Mouse (Mus musculus) lung, embryonic 15.5 days (tissue): ENCODE results near the gene Cdk11b. TPM values are rescaled to one million over a fixed set of nuclear protein-coding genes. Genes with fewer than 3 reads are reported as not detected.

ENCODE experiments used
- ATAC-seq: fragments of 200-750 bp; cut with Nextera tagmentation; 2 replicates; pipeline ENCODE4 v1.8.0; 2017; ENCODE audit warnings: moderate number of reproducible peaks, borderline replicate concordance; ENCODE audit not compliant: low FRiP score, low TSS enrichment; ENCODE audit errors: extremely low read depth
- H3K27ac ChIP-seq: fragments of 300-500 bp; sonication (generic); 2 replicates; pipeline ENCODE4 v1.5.1; 2015; ENCODE audit warnings: moderate library complexity, mild to moderate bottlenecking, inconsistent platforms
- H3K27me3 ChIP-seq: fragments of 300-500 bp; sonication (generic); 2 replicates; pipeline ENCODE4 v1.6.1; 2015; ENCODE audit warnings: inconsistent platforms
- H3K36me3 ChIP-seq: fragments of 300-500 bp; sonication (generic); 2 replicates; pipeline ENCODE4 v1.6.1; 2015; ENCODE audit warnings: inconsistent platforms
- H3K4me1 ChIP-seq: fragments of 300-500 bp; sonication (generic); 2 replicates; pipeline ENCODE4 v1.6.1; 2015; ENCODE audit warnings: inconsistent platforms
- H3K4me2 ChIP-seq: fragments of 300-500 bp; sonication (generic); 2 replicates; pipeline ENCODE4 v1.6.1; 2015; ENCODE audit warnings: inconsistent platforms, mild to moderate bottlenecking, moderate library complexity
- H3K4me3 ChIP-seq: fragments of 300-500 bp; sonication (generic); 2 replicates; pipeline ENCODE4 v1.5.1; 2015; ENCODE audit warnings: mild to moderate bottlenecking, inconsistent platforms
- H3K9ac ChIP-seq: fragments of 300-500 bp; sonication (generic); 2 replicates; pipeline ENCODE4 v1.6.1; 2015; ENCODE audit warnings: inconsistent platforms
- H3K9me3 ChIP-seq: fragments of 300-500 bp; sonication (generic); 2 replicates; pipeline ENCODE4 v1.6.1; 2016; ENCODE audit warnings: inconsistent platforms
- WGBS: fragments of 180-500 bp; shearing (Covaris S2); methylation state at CpG from one replicate; pipeline ENCODE4 v1.1.7; 2015; 5-methylcytosine and 5-hydroxymethylcytosine counted together
- polyA plus RNA-seq: library from polyadenylated mRNA; unstranded; fragments of >200 nt; fragmentation: Nextera tagmentation; extraction: Ambion mirVana; gene quantifications from 2 replicates; pipeline ENCODE4 v1.2.1, GENCODE M21; 2015

The Cdk11b gene
- polyA plus RNA-seq = 50.2 and 53.6 TPM in 2 replicates

DNA sequence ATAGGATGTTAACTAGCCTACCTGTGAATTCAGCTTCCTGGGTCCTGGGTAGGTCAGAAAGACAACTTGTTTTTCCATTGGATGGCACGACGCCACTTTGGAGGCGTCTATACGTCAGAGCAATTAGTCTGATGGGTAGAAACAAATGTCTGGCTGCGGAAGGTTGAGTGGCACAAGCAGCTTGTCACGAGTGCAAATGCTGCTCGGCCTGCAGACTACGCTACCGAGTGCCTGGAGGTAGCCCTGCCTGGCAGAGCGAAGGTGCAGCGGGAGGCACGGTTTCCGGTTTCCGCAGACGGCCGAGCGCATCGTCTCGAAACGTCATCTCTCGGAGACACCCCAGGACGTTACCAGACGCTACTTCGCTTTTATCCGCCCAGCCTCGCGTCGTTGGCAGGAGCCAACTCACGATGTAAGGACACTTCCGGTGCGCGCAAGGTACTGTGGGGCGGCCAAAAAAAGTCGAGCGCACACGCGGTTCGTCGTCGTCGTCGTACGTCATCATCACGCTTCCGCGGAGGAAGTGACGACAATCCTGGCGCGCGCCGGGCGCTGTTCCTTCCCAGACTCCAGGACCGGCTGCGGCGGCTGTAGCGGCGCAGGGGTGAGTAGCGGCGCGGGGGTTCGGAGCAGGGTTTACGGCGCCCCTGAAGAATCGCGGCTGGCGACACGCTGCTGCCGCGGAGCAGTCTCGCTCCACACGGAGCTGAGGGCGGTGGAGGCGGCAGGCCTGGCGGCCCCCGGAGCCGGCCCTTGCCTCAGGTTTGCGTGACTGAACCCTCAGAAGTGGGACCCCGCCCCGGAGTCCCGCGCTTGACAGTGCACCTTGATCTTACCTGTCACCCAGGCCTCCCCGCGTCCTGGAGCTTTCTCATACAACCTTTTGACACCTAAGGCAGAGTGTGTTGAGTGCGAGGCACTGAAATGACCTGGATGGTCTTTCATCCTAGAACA lies at the start of gene Cdk11b:
Cdk11b (plus strand) TSS at position 517 of the 954 bp plus-strand sequence.
- peaks cover 42% of the 10 kb centered on the region for H3K36me3 ChIP-seq
- peak within 1 kb of the TSS; percentile 79 for H3K9ac ChIP-seq
- no peaks in the 10 kb centered on the region for H3K9me3 ChIP-seq
- ATAC-seq = peak; percentile 100
- H3K27me3 ChIP-seq = no peaks in the 10 kb centered on the region
- H3K4me1 ChIP-seq = peaks cover 12% of the 10 kb centered on the region
- WGBS = under 1% methylated on average over 84 of the region's 84 CpGs
- H3K4me2 ChIP-seq = peak within 1 kb of the TSS; percentile 66
- peak within 1 kb of the TSS; percentile 88 for H3K27ac ChIP-seq
- H3K4me3 ChIP-seq = peak within 1 kb of the TSS; percentile 78

DNA sequence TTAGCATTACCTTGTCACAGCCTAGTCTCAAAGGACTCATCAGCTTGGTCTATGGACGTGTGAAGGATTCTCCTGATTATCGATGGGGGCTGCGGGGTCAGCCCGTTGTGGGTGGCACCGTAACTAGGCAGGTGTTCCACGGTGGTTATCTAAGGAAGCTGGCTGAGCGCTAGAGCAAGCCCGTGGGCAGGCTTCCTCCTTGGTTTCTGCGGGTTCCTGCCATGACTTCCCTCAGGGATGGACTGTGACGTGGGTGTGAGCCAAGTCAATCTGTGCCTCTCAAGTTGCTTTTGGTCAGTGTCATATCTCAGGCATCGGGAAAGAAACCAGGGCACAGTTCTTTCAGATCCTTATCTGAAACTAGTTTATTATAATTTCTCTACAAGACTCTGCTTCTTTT lies 49.7 kb upstream of the Cdk11b start:
- Histone ChIP-seq H3K4me3 (no peak overlapping the region), H3K9me3 (no peaks in the 10 kb centered on the region), H3K36me3 (peaks cover 8% of the 10 kb centered on the region; the same call in 1 of the 2 replicates), H3K4me1 (no peaks in the 10 kb centered on the region), H3K9ac (no peak overlapping the region), H3K4me2 (no peak overlapping the region), H3K27me3 (no peaks in the 10 kb centered on the region), H3K27ac (no peak overlapping the region)
- no peak for ATAC-seq
- WGBS = 83% methylated on average over 11 of the region's 11 CpGs

DNA sequence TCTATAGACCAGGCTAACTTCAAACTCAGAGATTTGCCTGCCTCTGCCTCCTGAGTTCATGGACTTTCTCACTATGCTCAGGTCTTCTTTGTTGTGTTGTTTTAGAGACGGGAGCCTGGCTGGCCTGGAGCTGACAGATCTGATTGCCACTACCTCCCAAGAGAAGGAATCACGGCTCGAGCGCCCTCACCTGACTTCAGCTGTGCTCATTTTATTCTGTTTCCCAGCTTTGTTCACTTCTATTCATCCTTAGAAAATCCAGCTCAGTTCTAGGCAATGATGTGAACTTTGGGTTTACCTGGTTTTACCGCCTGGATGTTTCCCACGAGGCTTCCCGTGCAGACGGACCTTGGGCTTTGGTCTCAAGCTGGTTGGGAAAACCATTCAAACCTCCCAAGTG lies 49.1 kb upstream of the Cdk11b start:
- ATAC-seq = no peak
- H3K4me2 ChIP-seq = no peak overlapping the region
- no peak overlapping the region for H3K27ac ChIP-seq
- no peak overlapping the region for H3K4me3 ChIP-seq
- H3K9ac ChIP-seq = no peak overlapping the region
- no peaks in the 10 kb centered on the region for H3K9me3 ChIP-seq
- peaks cover 8% of the 10 kb centered on the region; the same call in 1 of the 2 replicates for H3K36me3 ChIP-seq
- 90% methylated on average over 8 of the region's 8 CpGs for WGBS
- no peaks in the 10 kb centered on the region for H3K4me1 ChIP-seq
- H3K27me3 ChIP-seq = no peaks in the 10 kb centered on the region

DNA sequence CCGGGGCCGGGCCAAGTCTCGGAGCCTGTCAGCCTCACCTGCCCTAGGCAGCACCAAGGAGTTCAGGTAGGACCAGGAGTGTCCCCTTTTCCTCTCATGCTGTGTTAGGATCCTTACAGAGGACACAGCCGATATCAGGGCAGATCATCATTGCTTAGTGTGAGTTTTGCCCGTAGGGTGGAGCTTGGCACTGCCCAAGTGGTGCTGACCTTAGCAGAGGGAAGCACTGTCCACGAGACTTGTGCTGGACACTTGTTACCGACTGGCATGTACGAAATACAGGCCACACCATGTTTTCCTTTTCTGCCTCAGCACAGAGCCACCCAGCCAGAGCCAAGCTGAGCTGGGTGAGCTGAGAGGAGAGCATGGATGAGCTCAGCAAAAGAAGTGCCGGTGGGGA lies 47.5 kb upstream of the Cdk11b start:
- H3K36me3 ChIP-seq = peaks cover 9% of the 10 kb centered on the region
- no peak for ATAC-seq
- H3K9ac ChIP-seq = no peak overlapping the region
- no peak overlapping the region for H3K4me3 ChIP-seq
- no peaks in the 10 kb centered on the region for H3K4me1 ChIP-seq
- no peaks in the 10 kb centered on the region for H3K27me3 ChIP-seq
- H3K27ac ChIP-seq = no peak overlapping the region
- H3K4me2 ChIP-seq = no peak overlapping the region
- WGBS = 89% methylated on average over 9 of the region's 9 CpGs
- no peaks in the 10 kb centered on the region for H3K9me3 ChIP-seq

DNA sequence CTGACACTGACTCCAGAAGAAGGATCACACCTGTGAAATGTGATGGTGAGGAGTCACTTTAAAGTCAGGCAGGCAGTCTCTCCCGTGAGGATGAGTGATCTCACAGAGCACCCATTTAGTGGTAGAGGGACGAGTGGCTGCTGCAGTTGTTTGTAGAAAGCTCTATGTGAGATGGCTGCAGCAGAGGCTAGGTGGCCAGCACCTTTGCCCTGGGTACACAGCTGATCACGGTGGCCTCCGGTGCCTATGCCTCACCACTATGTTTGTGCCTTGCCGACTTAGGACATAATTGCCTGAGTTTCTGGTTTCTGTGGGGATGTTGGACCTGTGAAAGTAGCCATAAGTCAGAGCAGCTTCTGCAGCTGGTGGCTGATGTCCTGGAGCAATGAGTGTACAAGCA lies 46.9 kb upstream of the Cdk11b start:
- Histone ChIP-seq H3K9me3 (no peaks in the 10 kb centered on the region), H3K4me2 (no peak overlapping the region), H3K27ac (no peak overlapping the region), H3K27me3 (no peaks in the 10 kb centered on the region), H3K9ac (no peak overlapping the region), H3K4me1 (no peaks in the 10 kb centered on the region), H3K4me3 (no peak overlapping the region), H3K36me3 (peaks cover 15% of the 10 kb centered on the region)
- ATAC-seq = no peak
- WGBS = 72% methylated on average over 5 of the region's 5 CpGs

DNA sequence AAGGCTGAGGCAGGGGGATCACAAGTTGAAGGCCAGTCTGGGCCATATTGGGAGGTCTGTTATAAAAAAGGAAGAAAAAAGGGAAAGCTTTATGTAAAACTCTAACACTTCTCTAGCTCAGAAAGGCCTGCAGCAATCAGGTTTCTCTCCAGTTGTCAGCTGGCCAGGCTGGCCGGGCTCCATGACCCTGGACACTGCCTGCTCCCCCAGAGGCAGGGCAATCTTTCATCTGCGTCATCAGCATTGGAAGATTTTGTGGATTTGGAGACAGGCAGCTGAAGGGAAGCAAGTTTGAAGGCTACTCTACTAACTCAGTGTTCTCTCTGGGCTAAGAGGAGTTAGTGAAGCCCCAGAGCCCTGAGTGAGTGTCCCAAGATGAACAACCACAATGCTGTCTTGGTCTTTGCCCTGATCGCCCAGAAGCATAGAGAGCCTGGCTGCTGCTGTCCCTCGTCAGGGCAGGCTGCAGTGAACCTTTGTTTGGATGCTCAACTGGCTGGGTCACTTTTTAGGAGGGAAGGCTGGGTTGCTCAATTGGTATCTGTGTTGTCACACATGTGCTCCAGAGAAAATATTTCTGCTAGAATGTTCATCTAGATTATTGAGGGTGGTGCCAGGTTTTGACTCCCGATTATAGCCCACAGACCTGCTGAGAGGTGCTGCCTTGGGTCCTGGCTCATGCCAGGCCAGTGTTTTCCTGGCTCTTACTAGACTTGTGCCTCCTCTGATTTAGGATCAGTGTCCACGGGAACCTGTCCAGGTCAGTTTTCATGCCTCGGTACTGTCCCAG lies 46.1 kb upstream of the Cdk11b start:
- ATAC-seq = no peak
- Histone ChIP-seq H3K9me3 (no peaks in the 10 kb centered on the region), H3K4me2 (no peak overlapping the region), H3K36me3 (peaks cover 21% of the 10 kb centered on the region), H3K9ac (no peak overlapping the region), H3K4me1 (no peaks in the 10 kb centered on the region), H3K4me3 (no peak overlapping the region), H3K27ac (no peak overlapping the region), H3K27me3 (no peaks in the 10 kb centered on the region)
- WGBS = 80% methylated on average over 7 of the region's 7 CpGs

DNA sequence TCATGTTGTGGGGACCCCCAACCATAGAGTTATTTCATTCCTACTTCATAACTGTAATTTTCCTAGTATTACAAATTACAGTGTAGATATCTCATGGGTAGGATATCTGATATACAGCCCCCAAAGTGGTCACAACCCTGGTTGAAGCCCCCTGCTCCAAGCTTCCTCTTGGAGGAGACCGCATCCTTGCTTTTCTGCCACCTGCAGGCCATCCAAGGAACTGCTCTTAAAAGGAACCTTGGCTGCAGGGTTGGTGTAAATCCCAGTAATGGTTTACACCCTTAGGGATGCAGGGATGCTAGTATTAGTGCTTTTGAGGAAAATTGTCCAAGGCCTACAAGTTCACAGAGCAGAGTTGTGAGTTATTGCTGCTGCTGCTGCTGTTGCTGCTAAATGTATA lies 44.2 kb upstream of the Cdk11b start:
- no peaks in the 10 kb centered on the region for H3K27me3 ChIP-seq
- 34% methylated on average over 1 of the region's 1 CpGs for WGBS

DNA sequence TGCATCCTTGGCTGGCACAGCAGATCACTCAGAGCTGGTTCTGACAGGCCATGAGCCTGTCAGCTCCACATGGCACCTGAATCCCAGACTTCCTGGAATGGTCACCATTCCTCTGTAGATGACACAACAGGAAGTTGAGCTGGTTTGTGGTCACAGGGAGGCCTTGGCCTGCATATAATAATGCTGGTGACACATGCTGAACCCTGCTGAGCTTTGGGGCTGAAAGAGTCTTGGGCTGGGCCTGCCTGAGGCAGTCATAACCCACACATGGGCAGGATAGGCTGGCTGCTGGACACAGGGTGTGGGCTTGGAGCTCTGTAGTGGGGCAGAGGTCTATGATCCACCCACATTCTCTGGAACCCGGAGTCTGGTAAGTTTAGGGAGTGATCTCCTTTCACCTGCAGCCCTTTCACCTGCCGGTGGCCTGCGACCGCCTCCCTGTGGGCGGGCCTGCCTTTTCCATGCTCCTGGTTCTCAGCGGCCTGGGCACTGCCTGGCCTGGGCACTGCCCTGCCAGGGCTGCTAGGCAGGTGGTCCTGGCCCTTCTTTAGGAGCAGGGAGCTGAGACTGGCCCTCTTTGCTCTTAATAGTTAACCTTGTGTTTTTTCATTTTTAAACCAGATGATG lies 42.3 kb upstream of the Cdk11b start:
- Histone ChIP-seq H3K27ac (no peak overlapping the region), H3K36me3 (peaks cover 51% of the 10 kb centered on the region), H3K4me3 (no peak overlapping the region), H3K4me2 (no peak overlapping the region), H3K9me3 (no peaks in the 10 kb centered on the region), H3K4me1 (no peaks in the 10 kb centered on the region), H3K9ac (no peak overlapping the region), H3K27me3 (no peaks in the 10 kb centered on the region)
- WGBS = 89% methylated on average over 6 of the region's 6 CpGs
- ATAC-seq = no peak

More for the DNA sequence above, 44.2 kb upstream of the Cdk11b start:
- no peak overlapping the region for H3K9ac ChIP-seq
- peaks cover 40% of the 10 kb centered on the region for H3K36me3 ChIP-seq
- no peak overlapping the region for H3K4me3 ChIP-seq
- no peak for ATAC-seq
- H3K9me3 ChIP-seq = no peaks in the 10 kb centered on the region
- no peak overlapping the region for H3K4me2 ChIP-seq
- H3K4me1 ChIP-seq = no peaks in the 10 kb centered on the region
- no peak overlapping the region for H3K27ac ChIP-seq

DNA sequence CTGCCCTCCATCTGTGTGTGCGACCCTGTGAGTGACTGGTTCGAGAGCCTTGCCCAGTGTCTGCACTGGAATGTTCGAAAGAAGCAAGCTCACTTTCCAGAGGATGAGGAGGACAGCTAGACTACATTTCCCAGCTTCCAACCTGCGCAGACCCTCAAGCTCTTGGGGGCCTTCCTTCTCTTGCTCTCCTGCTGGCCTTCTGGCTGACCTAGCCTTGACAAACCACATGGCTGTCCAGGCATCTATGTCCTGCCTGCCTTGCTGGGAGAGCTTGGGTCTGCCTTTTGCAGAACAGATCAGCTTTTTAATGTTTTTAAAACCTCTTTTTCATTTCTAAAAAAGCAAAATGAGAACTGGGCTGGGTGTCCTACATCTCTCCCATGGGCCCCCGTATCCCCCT lies 35.3 kb upstream of the Cdk11b start:
- no peak overlapping the region for H3K4me2 ChIP-seq
- H3K4me3 ChIP-seq = no peak overlapping the region
- no peak overlapping the region for H3K27ac ChIP-seq
- no peaks in the 10 kb centered on the region for H3K9me3 ChIP-seq
- no peak overlapping the region for H3K9ac ChIP-seq
- no peaks in the 10 kb centered on the region for H3K4me1 ChIP-seq
- no peaks in the 10 kb centered on the region for H3K27me3 ChIP-seq
- WGBS = 91% methylated on average over 5 of the region's 5 CpGs
- H3K36me3 ChIP-seq = peaks cover 53% of the 10 kb centered on the region
- no peak for ATAC-seq

DNA sequence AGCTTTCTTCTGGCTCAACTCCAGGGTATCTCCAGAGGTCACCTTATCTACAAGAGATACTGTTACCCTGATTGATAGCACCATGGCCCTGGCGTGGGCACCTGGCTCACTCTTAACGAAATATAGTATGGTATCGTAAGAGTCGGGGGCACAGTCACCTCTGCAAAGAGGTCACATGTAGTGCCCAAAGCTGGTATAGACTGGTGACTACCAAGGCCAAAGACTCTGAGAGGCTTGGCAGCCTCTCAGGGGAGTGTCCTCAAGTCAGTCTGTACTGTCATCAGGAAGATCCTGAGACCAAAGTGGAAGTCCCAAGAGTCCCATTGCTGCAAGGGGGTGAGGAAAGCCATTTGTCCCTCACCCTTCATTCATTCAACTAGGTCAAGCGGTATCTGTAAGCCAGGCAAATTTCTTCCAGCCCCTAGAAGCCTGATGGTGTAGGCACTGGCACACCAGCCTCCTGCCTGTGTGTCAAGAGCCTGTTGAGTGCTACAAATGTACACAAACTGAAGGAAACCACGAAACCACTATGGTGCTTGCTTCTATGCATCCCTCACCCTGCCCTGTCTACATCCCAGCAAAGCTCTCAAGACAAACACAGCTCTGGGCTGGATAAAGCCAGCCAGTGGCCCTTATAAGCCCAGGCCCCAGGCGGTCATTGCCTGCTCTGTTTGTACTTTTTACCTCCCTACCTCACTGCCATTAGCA lies 33.5 kb upstream of the Cdk11b start:
- Histone ChIP-seq H3K27ac (no peak overlapping the region), H3K9ac (no peak overlapping the region), H3K27me3 (no peaks in the 10 kb centered on the region), H3K4me2 (no peak overlapping the region), H3K9me3 (no peaks in the 10 kb centered on the region), H3K36me3 (peaks cover 35% of the 10 kb centered on the region), H3K4me3 (no peak overlapping the region), H3K4me1 (no peaks in the 10 kb centered on the region)
- 58% methylated on average over 7 of the region's 7 CpGs for WGBS
- no peak for ATAC-seq

DNA sequence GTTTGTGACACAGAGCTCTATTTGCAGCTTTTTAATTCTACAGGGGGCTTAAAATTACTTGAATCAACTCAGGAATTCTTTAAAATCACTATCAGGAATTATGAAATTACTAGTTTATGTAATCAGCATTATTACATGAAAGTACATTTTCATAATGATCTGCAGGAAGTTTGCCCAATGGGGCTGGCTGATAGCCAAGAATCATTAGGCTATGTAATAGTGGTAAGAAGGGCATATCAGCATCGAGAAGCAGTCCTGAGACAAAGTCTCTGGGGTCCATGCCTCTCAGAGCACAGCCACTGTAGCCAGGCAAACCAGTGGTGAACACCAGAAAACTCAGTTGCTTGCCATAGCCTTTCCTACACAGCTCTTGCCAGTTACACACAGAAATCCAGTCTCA lies 30.9 kb upstream of the Cdk11b start:
- ATAC-seq = no peak
- H3K27ac ChIP-seq = no peak overlapping the region
- H3K9ac ChIP-seq = no peak overlapping the region
- no peaks in the 10 kb centered on the region for H3K4me1 ChIP-seq
- H3K9me3 ChIP-seq = no peaks in the 10 kb centered on the region
- H3K4me3 ChIP-seq = no peak overlapping the region
- H3K4me2 ChIP-seq = no peak overlapping the region
- H3K36me3 ChIP-seq = peaks cover 17% of the 10 kb centered on the region
- 23% methylated on average over 1 of the region's 1 CpGs for WGBS
- H3K27me3 ChIP-seq = no peaks in the 10 kb centered on the region
